Mouse (Mus musculus) liver, embryonic 14.5 days (tissue): Measurements from ENCODE around the gene Anxa6. TPM values are rescaled to one million over a fixed set of nuclear protein-coding genes. Genes with fewer than 3 reads are reported as not detected.

Source experiments
- ATAC-seq: fragments of 200-750 bp; cut with Nextera tagmentation; 2 replicates; pipeline ENCODE4 v1.8.0; 2017; ENCODE audit warnings: moderate number of reproducible peaks, mild to moderate bottlenecking, moderate library complexity; ENCODE audit not compliant: insufficient read depth
- DNase-seq, 3 experiments: peaks; one replicate each; pipeline ENCODE4 v3.0.0-alpha.2; 2012 to 2013; ENCODE audit warnings: low read depth in 3 of 3, low spot score in 3 of 3
- H3K27ac ChIP-seq: fragments of 300-500 bp; sonication (generic); 2 replicates; pipeline ENCODE4 v1.5.1; 2014; ENCODE audit warnings: moderate library complexity, mild to moderate bottlenecking, control low read depth, inconsistent platforms
- H3K27me3 ChIP-seq: fragments of 300-500 bp; sonication (generic); 2 replicates; pipeline ENCODE4 v1.6.1; 2014; ENCODE audit warnings: mild to moderate bottlenecking, low read length, moderate library complexity; ENCODE audit not compliant: control insufficient read depth, insufficient read depth
- H3K36me3 ChIP-seq: fragments of 300-500 bp; sonication (generic); replicated peaks from 2 replicates; pipeline ENCODE4 v1.6.1; 2014; ENCODE audit warnings: low read depth; ENCODE audit not compliant: control insufficient read depth, insufficient read depth
- H3K4me1 ChIP-seq, 2 experiments: fragments of 200-500 bp in 1 of 2; fragments of 300-500 bp in 1 of 2; sonication (generic) in 1 of 2; replicated peaks; 2 replicates each; pipeline ENCODE4 v1.6.1; 2012 to 2014; ENCODE audit warnings: antibody characterized with exemption in 1 of 2, inconsistent platforms in 1 of 2, low read length in 1 of 2; ENCODE audit not compliant: control insufficient read depth in 2 of 2, insufficient read depth in 2 of 2
- H3K4me2 ChIP-seq: fragments of 300-500 bp; sonication (generic); 2 replicates; pipeline ENCODE4 v1.6.1; 2014; ENCODE audit warnings: low read depth, mild to moderate bottlenecking, control low read depth, moderate library complexity
- H3K4me3 ChIP-seq, 2 experiments: fragments of 200-500 bp in 1 of 2; fragments of 300-500 bp in 1 of 2; sonication (generic) in 1 of 2; 2 replicates each; pipeline ENCODE4 v1.5.1; 2012 to 2014; ENCODE audit warnings: low read depth in 2 of 2, low read length in 2 of 2, mild to moderate bottlenecking in 2 of 2, control low read depth in 1 of 2, inconsistent platforms in 1 of 2, moderate library complexity in 1 of 2; ENCODE audit not compliant: insufficient read depth in 1 of 2
- H3K9ac ChIP-seq: fragments of 300-500 bp; sonication (generic); replicated peaks from 2 replicates; pipeline ENCODE4 v1.6.1; 2014; ENCODE audit warnings: mild to moderate bottlenecking, control low read depth, moderate library complexity
- H3K9me3 ChIP-seq: fragments of 300-500 bp; sonication (generic); 2 replicates; pipeline ENCODE4 v1.6.1; 2016; ENCODE audit warnings: low read length, mixed read lengths; ENCODE audit not compliant: control insufficient read depth
- CTCF ChIP-seq: IDR thresholded peaks from 2 replicates; pipeline ENCODE4 v1.5.1; 2016; ENCODE audit warnings: antibody characterized with exemption, low read depth, control low read depth
- EP300 ChIP-seq: IDR thresholded peaks from 2 replicates; pipeline ENCODE4 v1.6.1; 2016; ENCODE audit warnings: antibody characterized with exemption, low read depth
- WGBS: fragments of 180-500 bp; shearing (Covaris S2); extraction: QIAGEN DNeasy Blood & Tissue Kit; methylation state at CpG from one replicate; pipeline ENCODE4 v1.1.7; 2014; ENCODE audit not compliant: insufficient replicate concordance; 5-methylcytosine and 5-hydroxymethylcytosine counted together
- polyA plus RNA-seq, 2 experiments: library from polyadenylated mRNA; depleted of rRNA in 1 of 2; stranded (reverse) in 1 of 2; unstranded in 1 of 2; fragments of >200 nt; fragmentation: Nextera tagmentation in 1 of 2; extraction: Ambion mirVana in 1 of 2; gene quantifications; 2 replicates each; pipeline versions ENCODE4 v1.2.1 to v1.2.3; 2012 to 2014

Anxa6 gene
- polyA plus RNA-seq, 2 experiments, result 24.2 to 36.7 TPM

DNA sequence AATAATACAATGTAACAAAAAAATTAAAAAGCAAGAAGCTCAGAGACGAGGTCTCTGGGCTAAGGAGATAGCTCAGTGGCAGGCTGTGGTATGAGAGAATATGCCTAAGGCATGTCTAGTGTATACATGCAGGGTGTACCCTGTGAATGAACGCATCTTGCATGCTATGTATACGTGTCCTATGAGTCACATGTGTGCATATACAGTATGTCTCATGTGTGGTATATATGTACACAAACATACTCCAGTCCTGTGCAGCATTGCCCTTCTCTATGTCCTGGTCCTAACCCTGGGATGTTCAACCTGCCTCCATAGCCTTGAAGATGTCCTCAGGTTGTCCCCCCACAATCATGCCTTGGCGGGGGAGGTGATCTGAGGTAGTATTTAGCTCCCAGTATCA, 48.7 kb downstream of the Anxa6 start:
- TF ChIP-seq EP300 (no peak), CTCF (no peak)
- Histone ChIP-seq H3K4me1 (no peaks in the 10 kb centered on the region), H3K9me3 (no peaks in the 10 kb centered on the region), H3K9ac (no peak overlapping the region), H3K27me3 (no peaks in the 10 kb centered on the region), H3K27ac (no peak overlapping the region), H3K36me3 (no peaks in the 10 kb centered on the region), H3K4me3 (no peak overlapping the region), H3K4me2 (no peak overlapping the region)
- DNase-seq (no peak), ATAC-seq (no peak)
- whole genome bisulfite sequencing, result 44% methylated on average over 4 of the region's 4 CpGs

DNA sequence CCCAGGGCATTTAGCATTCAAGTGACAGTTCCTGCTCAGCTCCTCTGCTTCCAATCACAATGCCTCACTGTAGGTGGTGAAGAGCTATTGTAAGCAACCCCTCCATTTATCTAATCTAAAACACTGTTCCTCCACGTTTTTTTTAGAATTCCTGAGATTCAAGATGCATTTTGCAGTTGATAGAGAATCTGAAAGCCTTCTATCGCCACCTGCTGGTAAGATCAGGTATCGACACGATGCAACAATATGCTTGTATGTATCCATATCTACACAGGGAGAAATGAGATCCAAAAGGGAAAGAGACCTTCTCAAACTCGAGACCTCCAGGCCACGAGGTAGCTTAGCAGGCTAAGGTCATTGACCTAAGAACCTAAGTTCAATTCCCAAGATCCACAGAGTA, 49.2 kb downstream of the Anxa6 start:
- peak; percentile 37 to 49 (median 45) for DNase-seq
- Histone ChIP-seq H3K9me3 (no peaks in the 10 kb centered on the region), H3K9ac (no peak overlapping the region), H3K4me2 (no peak overlapping the region), H3K4me1 (no peaks in the 10 kb centered on the region), H3K27ac (no peak overlapping the region), H3K36me3 (no peaks in the 10 kb centered on the region), H3K27me3 (no peaks in the 10 kb centered on the region), H3K4me3 (no peak overlapping the region)
- ATAC-seq, result no peak
- 2% methylated on average over 6 of the region's 6 CpGs for WGBS
- TF ChIP-seq CTCF (peak; percentile 75), EP300 (no peak)

GRCm38 (mm10) chr11:54982520-54982919, 50.7 kb downstream of the Anxa6 start:
- DNase-seq (no peak), ATAC-seq (no peak)
- no peak overlapping the region for H3K4me2 ChIP-seq
- no peaks in the 10 kb centered on the region for H3K27me3 ChIP-seq
- H3K9ac ChIP-seq, result no peak overlapping the region
- H3K4me3 ChIP-seq, result no peak overlapping the region
- H3K27ac ChIP-seq, result no peak overlapping the region
- no peaks in the 10 kb centered on the region for H3K9me3 ChIP-seq
- H3K4me1 ChIP-seq, result no peaks in the 10 kb centered on the region
- 69% methylated on average over 6 of the region's 6 CpGs for WGBS
- no peak for TF ChIP-seq EP300
- TF ChIP-seq CTCF, result peak; percentile 26; the same call in 1 of the 2 replicates
- H3K36me3 ChIP-seq, result no peaks in the 10 kb centered on the region

GRCm38 (mm10) chr11:54981630-54982029, 51.6 kb downstream of the Anxa6 start:
- H3K27ac ChIP-seq, result no peak overlapping the region
- no peak for ATAC-seq
- TF ChIP-seq EP300, result no peak
- TF ChIP-seq CTCF, result no peak
- H3K4me3 ChIP-seq, result no peak overlapping the region
- no peaks in the 10 kb centered on the region for H3K4me1 ChIP-seq
- no peak overlapping the region for H3K9ac ChIP-seq
- DNase-seq, result no peak
- H3K9me3 ChIP-seq, result no peaks in the 10 kb centered on the region
- H3K36me3 ChIP-seq, result no peaks in the 10 kb centered on the region
- H3K4me2 ChIP-seq, result no peak overlapping the region
- H3K27me3 ChIP-seq, result no peaks in the 10 kb centered on the region
- 57% methylated on average over 4 of the region's 4 CpGs for WGBS

DNA sequence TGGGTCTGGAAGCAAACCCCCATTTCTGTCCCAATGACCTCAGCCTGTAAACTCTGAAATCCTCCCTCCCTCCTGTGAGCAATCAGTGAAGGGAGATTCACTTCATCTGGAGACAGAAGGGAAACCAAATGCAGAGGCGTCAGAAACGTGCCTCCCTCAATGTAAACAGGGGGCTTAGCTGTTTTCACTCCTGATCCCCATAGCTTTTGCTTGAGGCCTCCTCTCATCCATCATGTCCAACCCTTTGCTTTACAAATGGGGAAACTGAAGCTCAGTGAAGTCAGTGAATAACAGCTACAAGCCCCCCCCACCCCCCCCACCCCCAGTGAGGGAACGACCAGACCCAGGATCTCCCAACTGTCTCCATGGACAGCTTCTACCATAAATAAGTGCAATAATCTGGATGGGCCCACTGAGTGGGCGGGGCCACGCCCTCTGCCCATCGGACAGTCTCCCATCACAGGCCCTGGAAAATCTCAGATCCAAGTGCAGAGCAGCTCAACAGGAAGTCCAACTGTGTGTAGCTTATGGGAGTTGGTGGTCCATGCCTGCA, 55.8 kb downstream of the Anxa6 start:
- H3K9ac ChIP-seq, result no peak overlapping the region
- no peaks in the 10 kb centered on the region for H3K9me3 ChIP-seq
- ATAC-seq (no peak), DNase-seq (no peak)
- TF ChIP-seq CTCF, result no peak
- no peak for TF ChIP-seq EP300
- no peak overlapping the region for H3K27ac ChIP-seq
- H3K4me3 ChIP-seq, result no peak overlapping the region
- H3K4me1 ChIP-seq, result peaks cover 0 to 8% of the 10 kb centered on the region in 2 experiments; a peak in 1 of 4 replicates
- H3K27me3 ChIP-seq, result no peaks in the 10 kb centered on the region
- no peaks in the 10 kb centered on the region for H3K36me3 ChIP-seq
- no peak overlapping the region for H3K4me2 ChIP-seq
- 44% methylated on average over 6 of the region's 6 CpGs for WGBS
